Mouse (Mus musculus) urinary bladder, adult 18-20 months (tissue): ENCODE data around the gene Vps29.
"Not testable (repeated sequence)": the region's sequence is repeated elsewhere in the genome, so short reads cannot be mapped to it uniquely, and the experiment has no call there.

Experiments
- DNase-seq, 2 experiments: peaks; one replicate each; pipeline ENCODE4 v3.0.0; 2022; ENCODE audit warnings: low spot score in 2 of 2, mixed read lengths in 2 of 2

The Vps29 gene

DNA sequence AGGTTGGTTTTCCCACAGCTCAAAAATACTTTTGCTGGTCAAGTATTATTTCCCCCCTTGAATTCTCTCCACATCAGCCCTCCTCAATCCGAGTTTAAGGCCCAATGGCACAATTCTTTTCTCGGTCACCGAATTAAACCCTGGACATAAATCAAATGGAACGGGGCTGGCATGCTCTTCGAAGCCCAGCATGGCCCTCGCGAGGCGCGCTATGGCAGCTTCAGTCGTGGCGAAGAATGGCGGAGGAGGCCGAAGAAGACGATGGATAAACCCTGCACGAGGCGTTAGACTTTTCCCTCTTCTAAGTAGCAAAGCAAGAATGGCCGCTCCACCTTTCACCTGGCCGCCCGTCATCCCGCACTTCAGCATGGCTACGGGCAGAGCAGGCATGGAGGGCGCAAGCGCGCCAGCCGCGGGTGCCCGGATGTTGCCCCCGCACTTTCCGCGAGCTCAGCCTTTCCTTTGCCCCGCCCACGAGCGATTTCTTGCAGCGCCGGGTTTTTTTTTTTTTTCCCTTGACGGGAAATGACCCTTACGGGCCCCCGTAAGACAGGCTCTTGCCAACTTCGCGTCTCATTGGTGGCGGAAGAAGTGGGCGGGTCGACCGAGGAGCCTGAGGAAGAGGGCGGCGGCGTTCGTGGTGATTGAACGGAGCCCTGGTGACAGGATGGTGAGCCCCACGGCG lies at the start of gene Vps29, which contains the start of gene Rad9b:
TSS of gene Vps29 (plus strand) at position 563 of the 685 bp plus-strand sequence.
TSS of gene Rad9b (minus strand) at position 427 of the 685 bp plus-strand sequence.
- peak; percentile 92 to 96 for DNase-seq

DNA sequence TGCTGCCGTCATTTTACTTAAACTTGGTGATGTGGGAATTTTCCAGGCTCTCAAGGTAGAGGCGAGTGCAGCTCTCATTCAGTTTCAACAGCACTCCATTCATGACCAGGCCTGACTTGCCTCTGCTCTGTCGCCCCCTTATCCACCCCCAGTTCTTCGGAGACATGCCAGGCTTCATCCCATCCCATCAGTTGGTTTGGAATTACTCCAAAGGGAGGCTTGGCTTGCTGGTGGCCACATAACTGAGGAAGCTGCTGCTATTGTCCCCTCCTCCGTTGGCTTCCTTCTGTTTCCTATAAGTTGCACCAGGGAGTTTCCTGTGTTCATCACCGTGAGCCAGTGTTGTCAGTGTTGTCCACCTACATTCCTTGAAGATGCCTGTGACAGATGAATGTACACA lies 49.6 kb upstream of the Vps29 start:
- no peak for DNase-seq

DNA sequence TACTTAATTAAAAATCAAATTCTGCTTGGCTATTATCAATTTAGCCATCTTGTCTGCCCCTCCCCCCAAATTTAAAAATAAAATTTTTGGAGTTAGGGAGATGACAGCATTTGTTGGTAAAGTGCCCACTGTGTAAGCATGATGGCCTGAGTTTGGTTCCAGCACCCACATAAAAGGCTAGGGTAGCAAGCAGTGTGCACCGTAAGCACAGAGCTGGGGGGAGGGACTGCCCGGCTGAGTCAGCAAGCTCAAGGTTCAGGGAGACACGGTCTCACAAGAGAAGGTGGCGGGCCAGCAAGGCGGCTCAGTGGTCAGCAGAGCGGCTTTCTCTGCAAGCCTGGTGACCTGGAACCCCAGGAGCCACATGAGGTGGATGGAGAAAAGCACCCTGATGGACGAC lies 48.7 kb upstream of the Vps29 start:
- no peak for DNase-seq

DNA sequence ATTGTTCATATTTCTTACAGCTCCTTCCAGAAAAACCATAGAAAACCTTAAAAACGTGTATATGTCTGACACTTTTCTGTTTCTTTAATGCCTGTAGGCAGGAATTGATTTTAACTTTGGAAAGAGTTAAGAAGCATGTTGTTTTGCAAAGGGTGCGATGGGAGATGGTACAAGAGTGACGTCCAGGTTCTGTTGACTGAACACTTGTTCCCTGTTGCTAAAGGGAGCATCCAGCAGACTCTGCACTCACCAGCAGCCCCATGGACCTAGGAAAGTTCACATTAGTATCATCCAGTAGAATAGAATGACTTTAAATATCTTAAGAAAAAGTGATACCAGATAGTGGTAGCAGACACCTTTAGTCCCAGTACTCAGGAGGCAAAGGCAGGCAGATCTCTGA lies 47.6 kb upstream of the Vps29 start:
- DNase-seq, result no peak

DNA sequence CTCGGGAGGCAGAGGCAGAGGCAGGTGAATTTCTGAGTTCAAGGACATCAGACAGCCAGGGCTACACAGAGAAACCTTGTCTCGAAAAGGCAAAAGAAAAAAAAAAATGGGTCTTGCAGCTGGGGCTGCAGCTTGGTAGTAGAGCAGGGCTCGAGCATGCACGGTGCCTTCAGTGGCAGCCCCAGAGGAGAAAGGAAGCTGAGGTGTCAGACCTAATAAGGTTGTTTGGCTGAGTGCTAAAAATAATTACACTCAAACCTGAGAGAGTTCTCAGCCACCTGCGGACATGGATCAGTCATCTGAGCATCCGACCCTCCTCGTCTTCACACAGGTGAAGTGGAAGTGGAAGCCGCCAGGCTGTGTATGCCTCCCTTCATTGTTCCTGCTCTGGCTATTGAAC lies 43.5 kb upstream of the Vps29 start:
- DNase-seq, result no peak

DNA sequence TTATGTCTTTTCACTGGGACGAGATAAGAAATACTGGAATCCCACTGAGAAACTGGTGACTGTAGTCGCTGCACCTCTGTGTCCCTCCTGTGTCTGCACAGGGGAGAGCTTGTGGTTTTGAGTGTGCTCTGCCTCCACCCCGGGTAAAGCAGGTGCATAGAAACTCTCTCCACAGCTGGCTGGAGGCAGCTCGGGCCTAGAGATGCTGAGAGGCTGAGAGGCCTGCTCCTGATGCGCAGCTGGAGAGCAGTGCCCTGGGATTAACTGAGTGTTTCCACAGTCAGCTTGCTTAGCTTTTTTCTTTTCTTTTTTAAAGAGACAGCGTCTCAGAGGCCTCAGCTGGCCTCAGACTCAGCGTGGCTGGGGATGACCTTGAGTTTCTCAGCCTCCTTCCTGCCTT lies 42.5 kb upstream of the Vps29 start:
- no peak for DNase-seq

DNA sequence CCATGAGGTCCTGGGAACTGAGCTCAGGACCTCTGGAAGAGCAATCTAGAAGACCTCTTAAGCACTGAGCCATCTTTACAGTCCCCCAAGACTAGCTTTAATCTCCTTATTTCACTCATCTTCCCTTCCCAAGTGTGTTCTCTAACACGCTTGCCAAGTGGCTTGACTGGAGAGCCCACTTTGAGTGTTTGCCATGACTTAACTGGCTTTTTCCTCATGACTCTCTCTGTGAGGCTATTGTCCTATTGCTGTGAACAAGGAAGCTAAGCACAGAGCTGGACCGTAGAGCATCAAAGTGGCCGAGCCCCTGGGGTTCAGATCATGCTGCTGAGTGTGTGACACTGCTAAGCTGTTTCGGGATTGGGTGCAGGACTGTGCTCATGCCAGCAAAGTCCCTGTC lies 41.8 kb upstream of the Vps29 start:
- DNase-seq, result no peak

DNA sequence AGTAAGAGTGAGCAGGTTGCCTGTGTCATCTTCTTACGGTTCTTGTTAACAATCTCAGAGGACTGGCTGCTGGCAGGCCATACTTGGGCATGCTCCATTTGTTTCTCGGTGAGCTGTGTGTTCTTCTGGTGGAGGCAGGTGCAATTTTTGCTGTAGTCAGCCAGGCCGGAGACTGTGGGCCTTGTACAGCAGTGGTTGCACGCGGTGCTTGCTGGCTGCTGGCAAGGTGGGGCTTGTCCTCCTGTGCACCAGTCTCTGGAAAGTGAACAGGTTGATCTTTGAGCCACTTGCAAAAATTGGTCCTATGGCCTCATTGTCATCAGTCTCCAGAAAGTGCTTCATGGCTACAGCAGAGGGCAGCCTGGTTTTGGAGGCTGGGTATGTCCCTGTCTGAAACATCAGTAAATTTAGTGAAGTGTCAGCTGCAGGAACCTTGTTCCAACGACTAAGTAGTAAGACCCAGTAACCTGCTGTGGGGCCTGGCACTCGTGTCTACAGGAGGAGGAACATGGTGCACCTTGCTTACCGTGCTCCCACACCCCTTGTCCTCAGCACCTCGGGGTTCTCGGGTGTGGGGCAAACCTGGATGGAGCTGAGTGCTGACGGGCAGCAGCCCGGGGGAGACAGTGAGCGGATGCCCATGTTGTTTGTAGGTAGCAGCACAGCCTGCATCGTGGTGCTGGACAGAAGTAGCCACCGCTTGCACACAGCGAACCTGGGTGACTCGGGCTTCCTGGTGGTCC lies 41.1 kb upstream of the Vps29 start:
- no peak for DNase-seq

DNA sequence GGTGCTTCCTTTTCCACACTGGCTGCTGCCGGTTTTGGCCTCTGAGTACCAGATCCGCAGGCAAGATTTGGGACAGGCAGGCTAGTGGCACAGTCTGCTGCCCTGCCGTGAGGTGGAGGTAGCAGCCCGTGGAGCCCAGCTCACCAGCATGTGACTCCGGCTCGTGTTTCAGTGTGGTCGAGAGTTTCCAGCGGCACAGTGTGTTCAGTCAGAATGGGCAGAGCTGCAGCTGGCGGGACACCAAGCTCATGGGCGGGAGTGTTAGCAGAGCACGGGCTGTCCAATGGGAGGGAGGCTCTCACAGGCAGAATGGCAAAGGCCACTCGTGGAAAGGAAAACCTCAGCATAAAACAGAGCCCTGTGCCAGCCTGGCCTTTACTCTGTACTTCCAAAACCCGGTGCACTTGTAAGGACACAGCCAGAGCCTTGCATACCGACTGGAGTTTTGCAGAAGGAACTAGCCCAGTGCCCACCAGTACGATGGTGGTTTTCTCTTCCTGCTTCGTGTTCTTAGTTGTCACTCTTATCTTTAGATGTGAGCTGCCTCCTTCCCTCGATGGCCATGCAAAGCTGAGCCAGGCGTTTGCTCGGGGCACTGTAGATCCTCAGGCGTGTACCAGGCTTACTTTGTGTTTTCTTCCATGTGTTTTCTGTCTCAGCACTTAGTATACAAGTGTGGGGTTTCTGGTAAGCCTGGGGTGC lies 39.1 kb upstream of the Vps29 start:
- DNase-seq, result peak; percentile 49 to 90

DNA sequence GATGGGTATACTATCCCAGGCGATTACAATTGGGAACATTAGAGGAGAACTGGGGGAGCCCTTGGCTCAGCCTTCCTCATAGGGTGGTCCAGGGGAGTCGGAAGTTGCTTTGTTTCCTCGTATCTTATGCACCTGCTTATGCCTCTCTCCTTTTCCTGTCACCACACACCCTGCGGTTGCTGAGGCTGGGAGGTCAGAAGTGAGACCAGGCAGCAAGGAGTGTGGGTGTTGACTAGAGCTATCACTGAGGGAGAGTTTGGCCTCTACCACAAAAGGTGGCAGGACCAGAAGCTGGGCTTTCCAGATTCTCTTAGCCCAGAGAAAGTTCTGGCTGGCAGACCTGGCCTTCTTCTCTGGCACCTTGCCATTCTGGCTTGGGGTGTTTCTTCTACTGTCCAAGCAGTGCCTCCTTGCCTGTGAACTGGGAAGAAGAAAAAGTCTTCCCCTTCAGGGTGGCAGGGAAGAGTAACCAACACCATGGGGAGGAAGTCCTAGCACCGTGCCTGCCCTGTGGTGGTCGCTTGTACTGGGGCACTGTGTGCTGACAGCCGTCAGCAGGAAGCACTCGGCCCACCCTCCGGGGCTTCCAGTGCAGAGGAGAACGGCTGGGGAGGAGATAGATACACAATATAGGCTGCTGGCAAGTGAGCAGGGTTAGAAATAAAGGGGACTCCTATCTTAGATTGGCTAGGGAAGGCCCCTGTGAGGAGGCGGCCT lies 36.7 kb upstream of the Vps29 start:
- no peak for DNase-seq

DNA sequence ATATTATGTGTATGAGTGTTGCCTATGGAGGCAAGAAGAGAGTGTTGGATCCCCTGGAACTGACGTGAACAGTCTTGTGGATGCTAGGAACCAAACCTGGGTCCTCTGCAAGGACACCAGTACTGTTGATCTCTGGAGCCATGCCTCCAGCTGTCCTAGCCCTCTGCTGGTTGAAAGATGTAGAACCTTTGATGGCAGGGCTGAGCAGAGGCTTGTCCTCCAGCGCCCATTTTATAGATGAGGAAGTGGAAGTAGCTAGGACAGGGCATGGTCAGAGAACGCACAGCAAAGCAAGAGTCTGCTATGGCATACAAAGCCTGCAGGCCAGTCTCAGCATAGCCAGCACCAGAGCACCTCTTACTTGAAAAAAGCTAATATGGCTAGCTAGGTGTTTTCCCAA lies 36.1 kb upstream of the Vps29 start:
- DNase-seq, result no peak

DNA sequence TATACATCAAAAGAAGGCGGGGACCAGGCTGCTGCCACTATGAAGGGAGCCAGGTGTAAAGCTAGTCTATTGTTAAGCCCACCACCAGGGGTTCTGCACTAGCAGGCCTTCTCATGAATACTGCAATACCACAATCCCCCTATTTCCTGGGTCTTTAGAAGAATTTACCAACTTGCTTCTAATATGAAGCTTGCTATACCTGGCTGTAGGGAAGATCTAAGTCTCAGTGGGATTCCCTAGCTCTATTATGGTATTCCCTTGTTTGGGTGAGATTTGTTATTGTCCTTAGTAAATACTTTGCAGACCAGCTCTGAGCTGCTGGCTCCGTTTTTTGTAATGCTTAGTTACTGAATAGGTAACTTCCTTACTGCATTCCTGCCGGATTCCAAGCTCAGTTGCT lies 35.2 kb upstream of the Vps29 start:
- not testable (repeated sequence) for DNase-seq

DNA sequence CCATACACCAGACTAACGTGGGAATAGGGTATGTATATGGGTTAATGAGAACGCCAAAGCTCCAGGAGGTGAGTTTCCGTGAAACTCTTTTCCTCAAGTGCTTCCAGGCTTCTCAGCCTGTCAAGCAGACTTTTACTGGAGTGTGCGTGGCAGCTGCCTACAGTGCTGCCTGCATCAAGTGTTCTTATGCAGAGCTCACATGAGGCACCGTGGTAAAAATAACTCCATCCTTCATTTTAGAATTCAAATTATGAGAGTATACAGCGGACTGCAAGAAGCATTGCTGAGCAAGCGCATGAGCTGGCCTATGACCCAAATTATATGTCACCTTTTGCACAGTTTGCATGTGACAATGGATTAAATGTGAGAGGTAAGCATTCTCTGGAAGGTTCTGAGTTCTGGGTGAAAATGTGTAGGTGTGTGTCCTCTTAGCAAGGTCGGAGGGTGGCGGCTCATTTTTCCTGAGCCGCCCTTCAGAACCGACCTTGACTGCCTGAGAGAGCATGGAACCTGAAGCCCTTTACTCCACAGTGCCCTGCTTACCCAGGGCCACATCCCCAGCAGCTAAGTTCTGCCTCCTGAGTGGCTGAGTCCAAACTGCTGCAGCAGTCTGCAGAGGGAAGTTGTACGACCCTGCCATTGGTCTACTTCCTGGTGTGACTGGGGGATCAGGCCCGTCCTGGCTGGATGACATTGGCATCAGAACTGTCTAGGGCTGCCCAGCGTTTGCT lies 34.5 kb upstream of the Vps29 start:
- no peak for DNase-seq

DNA sequence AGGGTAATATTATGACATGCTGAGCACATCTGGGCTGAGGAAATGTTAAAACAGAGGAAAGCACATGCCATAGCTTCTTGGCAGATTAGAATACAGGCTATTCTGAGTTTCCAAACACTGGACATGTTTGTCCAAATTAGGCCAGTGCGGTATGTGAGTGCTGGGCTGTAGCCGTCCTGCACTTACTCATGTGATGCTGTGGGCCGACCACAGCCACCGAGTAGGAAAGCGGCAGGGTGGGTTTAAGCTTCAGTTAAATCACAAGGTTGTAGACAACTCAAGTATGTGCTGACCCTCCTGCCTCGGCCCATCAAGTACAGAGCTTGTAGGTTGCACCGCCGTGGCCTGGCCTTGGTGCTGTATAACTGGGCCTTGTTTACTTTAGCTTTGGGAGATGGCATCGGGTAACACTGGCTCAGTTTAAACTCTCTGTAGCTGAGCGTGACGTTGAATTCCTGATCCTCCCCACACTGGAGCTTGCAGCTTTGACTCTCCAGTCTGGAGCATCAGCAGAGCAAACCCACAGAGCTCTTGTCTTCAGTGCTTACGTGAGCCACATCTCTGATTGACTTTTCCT lies 33.9 kb upstream of the Vps29 start:
- DNase-seq, result no peak

DNA sequence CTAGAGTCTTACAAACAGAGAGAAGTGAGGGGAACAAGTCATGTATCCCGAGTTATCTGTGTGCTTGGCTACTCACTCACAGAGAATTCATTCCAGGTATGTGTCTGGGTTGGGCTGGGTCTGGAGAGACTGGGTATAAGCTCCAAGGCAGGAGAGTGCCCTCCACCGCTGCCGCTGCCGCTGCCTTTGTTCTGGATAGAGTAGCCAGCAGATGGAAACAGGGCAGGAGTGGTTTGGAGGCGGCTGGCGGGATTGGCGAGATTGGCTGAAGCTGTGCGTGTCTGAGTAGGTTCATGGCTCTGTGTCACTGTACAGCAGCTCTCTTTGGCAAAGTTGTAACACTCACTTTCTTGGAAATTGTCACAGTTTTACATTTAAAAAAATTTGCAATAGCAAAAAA lies 30.6 kb upstream of the Vps29 start:
- no peak for DNase-seq

DNA sequence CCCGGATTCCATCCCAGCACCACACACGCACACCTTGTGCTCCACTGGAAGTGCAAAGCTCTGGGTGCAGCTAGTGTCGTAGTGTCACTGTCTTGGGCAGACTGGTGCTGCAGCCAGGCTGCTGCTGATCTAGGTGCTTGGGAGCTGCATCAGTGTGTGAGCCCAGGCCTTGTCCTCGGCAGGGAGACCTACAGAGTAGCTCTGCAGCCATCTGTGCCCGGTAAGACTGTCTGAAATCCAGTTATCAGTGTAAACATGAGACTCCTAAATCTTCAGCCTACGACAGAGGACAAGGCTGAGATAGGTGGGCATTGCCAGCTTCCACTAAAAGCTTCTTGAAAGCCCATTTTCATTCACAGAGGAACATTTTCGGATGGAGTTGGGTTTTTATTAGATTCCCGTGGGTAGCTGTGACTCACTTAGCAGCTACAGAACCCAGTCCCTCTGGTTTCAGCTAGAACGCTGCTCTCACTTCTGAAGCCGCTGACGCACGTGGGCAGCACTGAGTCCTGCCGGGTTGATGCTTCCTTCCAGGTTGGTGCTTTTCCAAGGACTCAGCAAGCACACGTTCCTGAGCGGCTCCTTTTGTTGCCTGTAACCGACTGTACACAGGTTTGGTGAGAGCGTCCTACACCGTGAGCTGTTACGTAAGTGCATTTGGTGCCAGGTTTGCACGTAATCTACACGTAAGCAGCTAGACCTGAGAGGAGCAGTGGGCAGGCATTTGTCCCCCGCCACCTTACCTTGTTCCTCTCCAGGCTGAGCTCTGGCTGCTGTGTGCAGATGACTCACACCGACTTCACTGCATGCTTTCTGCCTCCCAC lies 29.3 kb upstream of the Vps29 start:
- DNase-seq, result no peak

DNA sequence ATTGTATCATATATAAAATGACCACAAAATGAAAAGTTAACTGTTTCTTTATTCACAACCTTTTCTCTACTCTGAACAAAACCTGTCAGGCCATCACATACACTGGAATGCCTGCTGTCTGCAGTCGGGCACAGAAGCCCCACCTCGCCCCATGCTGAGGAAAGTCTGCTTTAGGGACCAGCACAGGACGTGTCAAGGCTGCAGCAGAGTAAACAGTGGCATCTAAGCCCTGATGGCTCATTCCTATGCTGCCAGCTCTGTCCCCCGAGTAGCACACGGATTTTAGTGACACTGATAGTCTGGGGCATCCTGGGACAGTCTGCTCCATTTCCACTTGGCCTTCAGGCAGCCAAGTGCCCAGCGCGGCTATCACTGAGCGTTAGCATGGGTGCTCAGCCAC lies 28.7 kb upstream of the Vps29 start:
- no peak for DNase-seq

DNA sequence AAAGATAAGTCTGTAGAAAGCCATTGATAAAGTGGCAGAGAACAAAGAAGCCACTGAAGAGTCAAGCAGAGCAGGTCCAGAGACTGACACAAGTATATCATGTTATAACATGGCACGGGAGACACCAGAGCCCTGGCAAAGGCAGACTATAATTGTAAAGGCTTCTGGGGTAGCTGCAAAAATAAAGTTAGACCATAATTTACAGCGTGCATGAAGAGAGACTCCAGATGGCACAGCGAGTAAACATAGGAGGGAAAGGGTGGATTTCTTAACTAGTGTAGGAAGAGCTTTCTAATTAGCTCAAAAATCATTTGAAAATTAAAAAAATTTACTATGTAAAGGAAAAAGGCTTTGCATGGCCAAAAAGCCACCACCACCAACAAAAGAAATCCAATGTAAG lies 26.9 kb upstream of the Vps29 start:
- no peak for DNase-seq

DNA sequence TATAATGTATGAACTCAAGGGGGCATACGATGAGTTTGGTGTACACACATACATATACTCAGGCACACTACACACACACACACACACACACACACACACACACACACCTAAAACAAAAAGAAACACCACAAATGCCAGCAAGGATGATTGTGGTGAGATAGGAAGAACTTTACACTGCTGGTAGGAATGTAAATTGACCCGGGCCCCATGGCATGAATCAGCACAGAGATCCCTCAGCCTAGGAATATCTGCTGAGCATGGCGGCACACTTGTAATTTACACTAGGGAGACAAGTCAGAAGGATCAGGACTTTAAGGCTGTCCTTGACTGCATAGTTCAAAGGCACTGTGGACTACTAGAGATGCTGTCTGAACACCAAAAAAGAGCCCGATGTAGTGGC lies 23.9 kb upstream of the Vps29 start:
- no peak for DNase-seq

DNA sequence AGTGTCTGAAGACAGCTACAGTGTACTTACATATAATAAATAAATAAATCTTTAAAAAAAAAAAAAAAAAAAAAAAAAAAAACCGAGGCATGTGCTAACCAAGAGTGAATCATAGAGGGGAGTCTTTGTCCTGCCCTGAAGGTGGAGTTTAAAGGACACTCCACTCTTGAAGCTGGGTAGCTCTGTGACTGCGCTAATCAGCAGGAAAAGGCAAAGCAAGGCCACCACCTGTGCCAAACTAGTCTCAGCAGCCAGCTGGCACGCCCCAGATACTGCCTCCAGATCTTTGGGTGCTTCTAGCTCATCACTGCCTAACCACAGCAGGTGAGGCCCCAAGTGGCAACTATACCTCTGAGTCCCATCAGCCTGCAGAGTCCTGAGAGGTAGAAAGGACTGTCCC lies 19.5 kb upstream of the Vps29 start:
- no peak for DNase-seq
